Mouse (Mus musculus) liver, embryonic 11.5 days (tissue): ENCODE data around the gene Gm43064. TPM values are rescaled to one million over a fixed set of nuclear protein-coding genes. Genes with fewer than 3 reads are reported as not detected.
"Not testable (repeated sequence)": the region's sequence is repeated elsewhere in the genome, so short reads cannot be mapped to it uniquely, and the experiment has no call there.

Experiments used
- ATAC-seq: fragments of 200-750 bp; cut with Nextera tagmentation; replicated peaks from 2 replicates; pipeline ENCODE4 v1.8.0; 2017; ENCODE audit warnings: moderate number of reproducible peaks, mild to moderate bottlenecking, moderate TSS enrichment, moderate library complexity; ENCODE audit not compliant: low FRiP score
- DNase-seq: peaks from one replicate; pipeline ENCODE4 v3.0.0-alpha.2; 2017; ENCODE audit warnings: low spot score
- H3K27ac ChIP-seq: fragments of 300-500 bp; sonication (generic); 2 replicates; pipeline ENCODE4 v1.5.1; 2014; ENCODE audit warnings: mild to moderate bottlenecking, low read depth, low read length, control low read depth
- H3K27me3 ChIP-seq: fragments of 300-500 bp; sonication (generic); replicated peaks from 2 replicates; pipeline ENCODE4 v1.6.1; 2014; ENCODE audit warnings: low read length, mixed read lengths; ENCODE audit not compliant: control insufficient read depth, insufficient read depth
- H3K36me3 ChIP-seq: fragments of 300-500 bp; sonication (generic); 2 replicates; pipeline ENCODE4 v1.6.1; 2014; ENCODE audit warnings: mild to moderate bottlenecking, low read length, moderate library complexity, mixed read lengths; ENCODE audit not compliant: control insufficient read depth, insufficient read depth
- H3K4me1 ChIP-seq: fragments of 300-500 bp; sonication (generic); replicated peaks from 2 replicates; pipeline ENCODE4 v1.6.1; 2014; ENCODE audit warnings: low read length, mixed read lengths; ENCODE audit not compliant: control insufficient read depth, insufficient read depth
- H3K4me2 ChIP-seq: fragments of 300-500 bp; sonication (generic); 2 replicates; pipeline ENCODE4 v1.6.1; 2014; ENCODE audit warnings: mild to moderate bottlenecking, control low read depth, moderate library complexity
- H3K4me3 ChIP-seq: fragments of 300-500 bp; sonication (generic); 2 replicates; pipeline ENCODE4 v1.5.1; 2014; ENCODE audit warnings: low read depth, low read length, control low read depth
- H3K9ac ChIP-seq: fragments of 300-500 bp; sonication (generic); 2 replicates; pipeline ENCODE4 v1.6.1; 2014; ENCODE audit warnings: low read depth, low read length, control low read depth
- H3K9me3 ChIP-seq: fragments of 300-500 bp; sonication (generic); 2 replicates; pipeline ENCODE4 v1.6.1; 2016; ENCODE audit warnings: low read length, inconsistent platforms, mixed read lengths; ENCODE audit not compliant: control insufficient read depth
- WGBS: fragments of 180-500 bp; shearing (Covaris S2); extraction: QIAGEN DNeasy Blood & Tissue Kit; methylation state at CpG from one replicate; pipeline ENCODE4 v1.1.7; 2014; 5-methylcytosine and 5-hydroxymethylcytosine counted together
- polyA plus RNA-seq: library from polyadenylated mRNA; unstranded; fragments of >200 nt; fragmentation: Nextera tagmentation; extraction: Ambion mirVana; gene quantifications from 2 replicates; pipeline ENCODE4 v1.2.1, GENCODE M21; 2014

Gene Gm43064
- polyA plus RNA-seq, 1 experiment from 2014 or later: 0.75 TPM

DNA sequence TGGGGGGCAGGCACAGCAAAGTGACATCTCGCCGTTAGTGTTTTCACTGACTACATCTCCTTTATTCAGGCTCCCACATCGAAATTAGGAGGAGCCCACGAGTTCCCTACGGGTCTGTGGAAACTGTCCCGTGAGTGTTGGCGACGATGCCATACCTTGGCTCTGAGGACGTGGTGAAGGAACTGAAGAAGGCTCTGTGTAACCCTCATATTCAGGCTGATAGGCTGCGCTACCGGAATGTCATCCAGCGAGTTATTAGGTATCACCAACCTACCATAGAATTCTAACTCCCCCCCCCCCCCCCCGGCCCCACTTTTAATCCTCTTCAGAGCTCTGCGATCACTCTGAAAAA lies 402 bp downstream of the Gm43064 start:
- H3K4me2 ChIP-seq: peak overlapping the region; percentile 62
- peak overlapping the region; percentile 85 for H3K9ac ChIP-seq
- H3K27me3 ChIP-seq: no peaks in the 10 kb centered on the region
- 3% methylated on average over 14 of the region's 14 CpGs for WGBS
- ATAC-seq (peak; percentile 62), DNase-seq (no peak)
- H3K4me3 ChIP-seq: peak overlapping the region; percentile 80
- peaks cover 15% of the 10 kb centered on the region for H3K4me1 ChIP-seq
- no peaks in the 10 kb centered on the region for H3K9me3 ChIP-seq
- H3K27ac ChIP-seq: peak overlapping the region; percentile 87
- peaks cover 12% of the 10 kb centered on the region; the same call in 1 of the 2 replicates for H3K36me3 ChIP-seq

- peak overlapping the region; percentile 10; the same call in 1 of the 2 replicates for H3K27ac ChIP-seq
- peak overlapping the region; percentile 80; the same call in 1 of the 2 replicates for H3K4me3 ChIP-seq
- no peak for ATAC-seq
These were observed 1.6 kb downstream of the Gm43064 start for GRCm38 (mm10) chr3:103810967-103811366.

GRCm38 (mm10) chr3:103827548-103827947 lies 18.2 kb downstream of the Gm43064 start:
- no peak for ATAC-seq
- Histone ChIP-seq H3K9ac (no peak overlapping the region), H3K36me3 (no peaks in the 10 kb centered on the region), H3K4me2 (no peak overlapping the region), H3K4me1 (peaks cover 9% of the 10 kb centered on the region), H3K4me3 (no peak overlapping the region), H3K27me3 (no peaks in the 10 kb centered on the region), H3K9me3 (no peaks in the 10 kb centered on the region), H3K27ac (no peak overlapping the region)
- no peak for DNase-seq

More at GRCm38 (mm10) chr3:103810967-103811366, 1.6 kb downstream of the Gm43064 start:
- Histone ChIP-seq H3K9ac (no peak overlapping the region), H3K9me3 (no peaks in the 10 kb centered on the region), H3K27me3 (no peaks in the 10 kb centered on the region), H3K4me2 (peak overlapping the region; percentile 62), H3K4me1 (peaks cover 9% of the 10 kb centered on the region), H3K36me3 (peaks cover 14% of the 10 kb centered on the region; the same call in 1 of the 2 replicates)
- DNase-seq: no peak
- 79% methylated on average over 6 of the region's 6 CpGs for WGBS

- no peak overlapping the region for H3K27ac ChIP-seq
- 79% methylated on average over 3 of the region's 3 CpGs for WGBS
- no peak for ATAC-seq
- no peaks in the 10 kb centered on the region for H3K9me3 ChIP-seq
- no peaks in the 10 kb centered on the region for H3K36me3 ChIP-seq
- H3K4me1 ChIP-seq: peaks cover 9% of the 10 kb centered on the region
- H3K27me3 ChIP-seq: no peaks in the 10 kb centered on the region
- H3K4me2 ChIP-seq: no peak overlapping the region
- H3K4me3 ChIP-seq: no peak overlapping the region
- H3K9ac ChIP-seq: no peak overlapping the region
- no peak for DNase-seq
These were observed 19.7 kb downstream of the Gm43064 start for GRCm38 (mm10) chr3:103829036-103829435.

- not testable (repeated sequence) for H3K4me3 ChIP-seq, DNase-seq, H3K27ac ChIP-seq, H3K4me2 ChIP-seq, H3K4me1 ChIP-seq, ATAC-seq, H3K36me3 ChIP-seq, H3K9me3 ChIP-seq, H3K27me3 ChIP-seq, H3K9ac ChIP-seq
- WGBS: 82% methylated on average over 1 of the region's 1 CpGs
These were observed 21.3 kb downstream of the Gm43064 start for GRCm38 (mm10) chr3:103830681-103831080.

DNA sequence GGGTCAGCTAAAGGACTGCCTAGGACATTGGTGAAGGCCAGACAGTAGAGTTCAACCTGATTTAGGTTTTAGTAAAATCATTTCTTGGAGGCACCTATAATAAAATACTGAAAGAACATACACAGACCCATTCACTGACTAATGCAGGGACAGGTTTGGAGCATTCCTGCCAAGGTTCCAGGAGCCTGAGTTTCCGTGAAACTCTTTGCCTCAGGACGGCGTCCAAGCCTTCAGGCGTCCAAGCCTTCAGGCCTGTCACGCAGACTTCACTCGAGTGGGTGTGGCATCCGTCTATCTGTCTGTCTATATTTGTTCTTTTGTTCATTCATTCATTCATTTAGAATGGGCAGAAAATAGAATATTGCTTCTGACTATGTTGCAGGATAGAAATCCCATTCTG lies 21.8 kb downstream of the Gm43064 start:
- H3K4me2 ChIP-seq: no peak overlapping the region
- H3K27me3 ChIP-seq: no peaks in the 10 kb centered on the region
- H3K4me1 ChIP-seq: peaks cover 9% of the 10 kb centered on the region
- H3K27ac ChIP-seq: no peak overlapping the region
- WGBS: 86% methylated on average over 7 of the region's 7 CpGs
- no peak overlapping the region for H3K4me3 ChIP-seq
- H3K9ac ChIP-seq: no peak overlapping the region
- no peaks in the 10 kb centered on the region for H3K36me3 ChIP-seq
- no peak for ATAC-seq
- H3K9me3 ChIP-seq: no peaks in the 10 kb centered on the region
- no peak for DNase-seq

GRCm38 (mm10) chr3:103832426-103832825 lies 23.1 kb downstream of the Gm43064 start, which contains the start of gene Bcl2l15:
TSS of gene Bcl2l15 (plus strand) at chr3:103832601.
- Histone ChIP-seq H3K4me1 (peaks cover 9% of the 10 kb centered on the region), H3K4me2 (peak within 1 kb of the TSS; percentile 33), H3K4me3 (no peak within 1 kb of the TSS), H3K27me3 (no peaks in the 10 kb centered on the region), H3K9ac (no peak within 1 kb of the TSS), H3K9me3 (no peaks in the 10 kb centered on the region), H3K36me3 (no peaks in the 10 kb centered on the region), H3K27ac (no peak within 1 kb of the TSS)
- peak; percentile 57 for ATAC-seq
- no peak for DNase-seq

DNA sequence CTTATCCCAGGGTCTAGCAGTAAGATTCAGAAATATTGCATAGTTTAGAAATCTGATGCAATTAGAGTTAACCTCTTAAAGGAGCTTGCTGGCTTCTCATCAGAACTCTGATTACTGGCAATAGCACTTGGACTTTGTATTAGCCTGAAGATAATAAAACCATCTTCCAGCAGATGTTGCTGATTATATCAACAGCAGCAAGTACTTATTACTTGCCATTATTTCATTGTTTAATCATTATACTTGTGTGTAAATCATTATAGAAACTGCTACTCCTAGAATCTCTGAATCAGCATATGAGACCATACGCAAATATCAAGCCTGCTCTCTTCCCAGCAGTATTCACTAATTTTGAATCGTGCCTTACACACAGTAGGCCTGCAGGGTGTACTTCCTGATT lies 24.6 kb downstream of the Gm43064 start:
- 85% methylated on average over 2 of the region's 2 CpGs for WGBS
- Histone ChIP-seq H3K4me2 (no peak overlapping the region), H3K4me3 (no peak overlapping the region), H3K4me1 (peaks cover 9% of the 10 kb centered on the region), H3K36me3 (no peaks in the 10 kb centered on the region), H3K27me3 (no peaks in the 10 kb centered on the region), H3K9me3 (no peaks in the 10 kb centered on the region), H3K9ac (no peak overlapping the region), H3K27ac (no peak overlapping the region)
- no peak for DNase-seq
- no peak for ATAC-seq

DNA sequence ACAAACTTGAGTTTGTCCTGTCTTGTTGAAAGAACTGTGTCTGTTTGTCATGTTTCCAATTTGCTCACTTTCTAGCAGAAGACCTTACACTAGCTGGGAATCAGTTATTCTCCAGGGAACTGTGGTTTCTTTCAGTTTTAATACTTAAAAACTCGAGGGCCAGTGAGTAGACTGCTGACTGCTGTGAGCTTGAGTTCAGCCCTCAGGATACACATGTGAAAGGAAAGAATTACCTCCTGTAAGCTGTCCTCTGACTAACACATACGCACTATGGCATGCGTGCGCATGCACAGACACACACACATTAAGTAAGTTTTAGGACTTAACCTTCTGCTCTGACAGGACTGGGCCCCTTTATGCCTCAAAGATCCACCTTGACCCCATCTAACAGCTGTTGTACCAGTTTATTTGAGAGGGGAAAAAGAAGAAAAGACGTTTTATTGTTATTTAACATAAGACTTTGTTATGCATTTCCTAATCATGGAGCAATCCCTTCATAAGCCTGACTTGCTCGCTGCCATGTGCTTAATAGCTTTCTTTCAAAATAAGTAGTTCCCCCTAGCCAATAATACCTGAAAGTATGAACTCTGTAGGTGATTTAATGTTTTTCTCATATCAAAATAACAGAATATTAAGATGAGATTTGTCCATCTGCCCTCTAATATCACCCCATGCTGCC lies 26.0 kb downstream of the Gm43064 start:
- no peak for ATAC-seq
- H3K4me1 ChIP-seq: peaks cover 9% of the 10 kb centered on the region
- no peaks in the 10 kb centered on the region for H3K36me3 ChIP-seq
- no peak overlapping the region for H3K27ac ChIP-seq
- no peak overlapping the region for H3K4me2 ChIP-seq
- DNase-seq: no peak
- no peaks in the 10 kb centered on the region for H3K9me3 ChIP-seq
- no peaks in the 10 kb centered on the region for H3K27me3 ChIP-seq
- H3K9ac ChIP-seq: no peak overlapping the region
- WGBS: 76% methylated on average over 6 of the region's 6 CpGs
- no peak overlapping the region for H3K4me3 ChIP-seq
